Mouse (Mus musculus): ENCODE measurements around the gene Pla2g4e.

Gene Pla2g4e

GRCm38 (mm10) chr2:120126901-120127300 lies 118.2 kb downstream of the Pla2g4e start:
- DNase-seq (ENCODE audit: extremely low read depth, insufficient read length, low spot score): no peak

GRCm38 (mm10) chr2:120126408-120126807 lies 118.7 kb downstream of the Pla2g4e start:
- DNase-seq (ENCODE audit: extremely low read depth, insufficient read length, low spot score): no peak

- DNase-seq (ENCODE audit: extremely low read depth, insufficient read length, low spot score): no peak
Measured at GRCm38 (mm10) chr2:120125461-120125860, 119.7 kb downstream of the Pla2g4e start.

GRCm38 (mm10) chr2:120124946-120125345 lies 120.2 kb downstream of the Pla2g4e start:
- DNase-seq (ENCODE audit: extremely low read depth, insufficient read length, low spot score): no peak

- DNase-seq (ENCODE audit: extremely low read depth, insufficient read length, low spot score): no peak
Measured at GRCm38 (mm10) chr2:120124096-120124495, 121.0 kb downstream of the Pla2g4e start.

GRCm38 (mm10) chr2:120122983-120123382 lies 122.2 kb downstream of the Pla2g4e start:
- DNase-seq (ENCODE audit: extremely low read depth, insufficient read length, low spot score): no peak

- no peak for DNase-seq (ENCODE audit: extremely low read depth, insufficient read length, low spot score)
Measured at GRCm38 (mm10) chr2:120117346-120117745, 127.8 kb downstream of the Pla2g4e start.

Data from 3134 (cell line).